Mouse (Mus musculus): ENCODE results near the gene Etl4. TPM values are rescaled to one million over a fixed set of nuclear protein-coding genes. Genes with fewer than 3 reads are reported as not detected.

The Etl4 gene
- polyA plus RNA-seq, 1 experiment from 2014 or later, result 5.9 TPM

DNA sequence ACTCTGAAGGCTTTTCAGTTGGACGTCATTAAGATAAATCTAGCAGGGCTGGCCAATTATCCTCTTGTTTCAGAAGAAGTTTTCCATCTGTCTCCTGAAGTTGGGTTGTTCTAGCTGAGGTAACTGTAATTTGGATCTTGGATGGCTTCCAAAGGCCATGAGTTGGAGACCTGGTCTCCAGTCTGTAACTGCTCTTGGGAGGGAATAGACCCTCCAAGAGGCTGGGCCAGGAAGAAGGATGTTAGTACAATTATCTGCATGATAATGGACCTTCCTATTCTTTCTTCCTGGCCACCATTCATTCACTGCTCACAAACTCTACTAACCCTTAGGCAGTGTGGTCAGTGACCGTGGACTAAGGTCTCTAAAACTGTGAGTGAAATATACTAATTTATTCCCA, 684.5 kb downstream of the Etl4 start:
- no peak overlapping the region for H3K27ac ChIP-seq
- 82% methylated on average over 2 of the region's 2 CpGs for WGBS (ENCODE audit: missing documents)
- no peaks in the 10 kb centered on the region for H3K36me3 ChIP-seq (ENCODE audit: inconsistent target)
- no peaks in the 10 kb centered on the region for H3K79me2 ChIP-seq (ENCODE audit: inconsistent target)
- no peak overlapping the region for H3K4me3 ChIP-seq (ENCODE audit: inconsistent target)

GRCm38 (mm10) chr2:20595000-20595399, 685.4 kb downstream of the Etl4 start:
- no peaks in the 10 kb centered on the region for H3K36me3 ChIP-seq (ENCODE audit: inconsistent target)
- no peak overlapping the region for H3K27ac ChIP-seq
- no peaks in the 10 kb centered on the region for H3K79me2 ChIP-seq (ENCODE audit: inconsistent target)
- H3K4me3 ChIP-seq (ENCODE audit: inconsistent target), result no peak overlapping the region
- WGBS (ENCODE audit: missing documents), result 80% methylated on average over 3 of the region's 3 CpGs

- H3K36me3 ChIP-seq (ENCODE audit: inconsistent target), result no peaks in the 10 kb centered on the region
- WGBS (ENCODE audit: missing documents), result 100% methylated on average over 3 of the region's 3 CpGs
- H3K4me3 ChIP-seq (ENCODE audit: inconsistent target), result no peak overlapping the region
- no peak overlapping the region for H3K27ac ChIP-seq
- no peaks in the 10 kb centered on the region for H3K79me2 ChIP-seq (ENCODE audit: inconsistent target)
These were observed 687.0 kb downstream of the Etl4 start for GRCm38 (mm10) chr2:20596558-20596957.

DNA sequence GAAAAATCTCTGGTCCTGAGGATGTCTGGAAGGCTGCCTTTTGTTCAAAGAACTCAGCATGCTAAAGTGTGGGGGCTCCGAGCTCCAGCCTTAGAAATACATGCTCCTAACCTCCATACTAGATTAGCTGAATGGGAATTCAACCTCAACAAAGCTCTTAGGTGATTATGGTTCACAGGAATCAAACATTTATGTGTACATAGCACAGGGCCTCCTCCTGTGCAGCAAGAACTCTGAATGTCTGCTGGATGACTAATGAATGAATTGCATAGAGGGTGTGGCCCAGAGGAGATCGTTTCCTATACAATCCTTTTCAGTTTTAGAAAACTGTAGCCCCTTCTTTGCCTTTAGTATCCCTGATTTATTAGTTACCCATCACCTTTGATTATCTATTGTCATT, 687.6 kb downstream of the Etl4 start:
- Histone ChIP-seq H3K36me3 (ENCODE audit: inconsistent target) (no peaks in the 10 kb centered on the region), H3K4me3 (ENCODE audit: inconsistent target) (no peak overlapping the region), H3K27ac (no peak overlapping the region), H3K79me2 (ENCODE audit: inconsistent target) (no peaks in the 10 kb centered on the region)
- 63% methylated on average over 2 of the region's 2 CpGs for WGBS (ENCODE audit: missing documents)

GRCm38 (mm10) chr2:20602656-20603055, 693.1 kb downstream of the Etl4 start:
- Histone ChIP-seq H3K79me2 (ENCODE audit: inconsistent target) (no peaks in the 10 kb centered on the region), H3K27ac (no peak overlapping the region), H3K36me3 (ENCODE audit: inconsistent target) (no peaks in the 10 kb centered on the region), H3K4me3 (ENCODE audit: inconsistent target) (no peak overlapping the region)
- WGBS (ENCODE audit: missing documents), result 61% methylated on average over 2 of the region's 2 CpGs

DNA sequence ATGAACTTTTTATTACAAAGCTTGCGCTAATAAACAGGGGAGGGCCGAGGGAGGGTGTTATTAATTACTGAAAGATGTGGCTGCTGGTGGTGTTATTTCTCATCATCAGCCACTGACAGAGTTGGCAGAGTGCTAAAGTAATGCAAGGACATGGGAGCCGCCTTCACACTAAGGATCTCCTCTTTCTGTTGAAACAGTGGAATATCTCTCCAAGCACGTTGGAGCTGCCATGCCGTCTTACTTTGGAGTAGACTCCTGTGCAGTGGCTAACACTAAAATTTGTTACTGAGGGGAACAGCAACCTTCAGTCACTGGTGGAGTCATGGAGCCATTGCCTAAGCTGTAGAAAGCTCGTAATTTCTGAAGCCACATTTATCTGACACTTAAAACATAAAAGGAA, 694.0 kb downstream of the Etl4 start:
- Histone ChIP-seq H3K36me3 (ENCODE audit: inconsistent target) (no peaks in the 10 kb centered on the region), H3K79me2 (ENCODE audit: inconsistent target) (no peaks in the 10 kb centered on the region), H3K27ac (no peak overlapping the region), H3K4me3 (ENCODE audit: inconsistent target) (no peak overlapping the region)
- 87% methylated on average over 6 of the region's 6 CpGs for whole genome bisulfite sequencing (ENCODE audit: missing documents)

GRCm38 (mm10) chr2:20603991-20604390, 694.4 kb downstream of the Etl4 start:
- WGBS (ENCODE audit: missing documents), result 92% methylated on average over 6 of the region's 6 CpGs
- Histone ChIP-seq H3K27ac (no peak overlapping the region), H3K4me3 (ENCODE audit: inconsistent target) (no peak overlapping the region), H3K36me3 (ENCODE audit: inconsistent target) (no peaks in the 10 kb centered on the region), H3K79me2 (ENCODE audit: inconsistent target) (no peaks in the 10 kb centered on the region)

DNA sequence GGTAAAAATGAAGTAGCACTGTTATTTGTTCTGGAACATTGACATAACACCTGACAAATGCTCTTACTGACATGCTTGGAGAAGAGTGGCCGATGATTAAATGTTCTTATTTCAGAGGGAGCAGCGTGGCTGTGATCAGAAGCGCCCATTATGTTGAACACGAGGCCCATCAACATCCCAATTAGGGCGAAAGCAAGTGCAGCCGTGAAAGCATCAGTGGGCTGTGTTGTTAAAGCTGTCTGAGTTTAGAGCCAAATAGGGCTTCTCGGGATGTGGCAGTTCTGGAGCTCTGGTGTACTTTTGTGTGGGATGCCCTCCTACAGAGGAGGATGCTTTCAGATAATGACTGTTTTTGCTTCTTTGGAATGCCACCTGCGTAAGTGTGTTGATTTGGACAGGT, 699.6 kb downstream of the Etl4 start:
- H3K79me2 ChIP-seq (ENCODE audit: inconsistent target), result no peaks in the 10 kb centered on the region
- WGBS (ENCODE audit: missing documents), result 94% methylated on average over 8 of the region's 8 CpGs
- H3K27ac ChIP-seq, result no peak overlapping the region
- H3K36me3 ChIP-seq (ENCODE audit: inconsistent target), result no peaks in the 10 kb centered on the region
- no peak overlapping the region for H3K4me3 ChIP-seq (ENCODE audit: inconsistent target)

DNA sequence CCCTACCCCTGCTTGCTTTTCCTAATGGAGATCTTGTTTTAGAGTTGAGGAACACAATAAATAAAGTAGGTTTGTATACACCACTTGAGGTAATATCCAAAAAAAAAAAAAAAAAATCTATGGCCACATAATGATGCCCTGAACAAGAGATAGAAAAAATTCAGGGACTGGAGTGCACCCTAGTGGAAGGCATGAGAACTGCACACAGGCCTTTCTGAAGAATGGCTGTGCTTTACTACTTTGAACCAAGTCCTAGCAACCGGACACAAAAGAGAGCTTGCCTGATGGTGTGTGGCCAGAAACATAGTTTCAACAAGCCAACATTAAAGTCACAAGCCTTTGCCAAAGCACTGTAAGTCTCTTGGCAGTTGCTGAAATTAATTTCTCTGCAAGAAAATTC, 706.4 kb downstream of the Etl4 start:
- Histone ChIP-seq H3K4me3 (ENCODE audit: inconsistent target) (no peak overlapping the region), H3K36me3 (ENCODE audit: inconsistent target) (no peaks in the 10 kb centered on the region), H3K79me2 (ENCODE audit: inconsistent target) (no peaks in the 10 kb centered on the region), H3K27ac (no peak overlapping the region)
- WGBS (ENCODE audit: missing documents), result 89% methylated on average over 1 of the region's 1 CpGs

DNA sequence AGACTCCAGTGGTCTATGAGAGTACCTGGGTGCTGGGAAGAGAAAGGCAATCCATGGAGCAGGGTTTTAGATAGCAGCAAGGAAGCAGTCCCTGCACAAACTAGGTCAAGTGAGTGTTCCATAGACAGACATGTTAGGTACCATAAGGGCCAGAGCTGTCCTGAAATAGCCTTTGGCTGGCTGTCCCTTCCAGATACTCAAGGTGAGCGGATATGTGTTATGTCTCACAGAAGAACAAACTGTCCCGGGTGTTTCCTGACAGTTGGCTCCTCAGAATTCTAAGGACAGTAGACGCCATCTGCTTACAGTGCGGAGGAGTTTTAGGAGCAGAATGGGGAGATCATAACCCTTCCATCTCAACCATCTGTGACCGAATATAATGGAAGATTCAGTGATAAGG, 708.8 kb downstream of the Etl4 start:
- 95% methylated on average over 5 of the region's 5 CpGs for whole genome bisulfite sequencing (ENCODE audit: missing documents)
- Histone ChIP-seq H3K79me2 (ENCODE audit: inconsistent target) (no peaks in the 10 kb centered on the region), H3K4me3 (ENCODE audit: inconsistent target) (no peak overlapping the region), H3K36me3 (ENCODE audit: inconsistent target) (no peaks in the 10 kb centered on the region), H3K27ac (no peak overlapping the region)

DNA sequence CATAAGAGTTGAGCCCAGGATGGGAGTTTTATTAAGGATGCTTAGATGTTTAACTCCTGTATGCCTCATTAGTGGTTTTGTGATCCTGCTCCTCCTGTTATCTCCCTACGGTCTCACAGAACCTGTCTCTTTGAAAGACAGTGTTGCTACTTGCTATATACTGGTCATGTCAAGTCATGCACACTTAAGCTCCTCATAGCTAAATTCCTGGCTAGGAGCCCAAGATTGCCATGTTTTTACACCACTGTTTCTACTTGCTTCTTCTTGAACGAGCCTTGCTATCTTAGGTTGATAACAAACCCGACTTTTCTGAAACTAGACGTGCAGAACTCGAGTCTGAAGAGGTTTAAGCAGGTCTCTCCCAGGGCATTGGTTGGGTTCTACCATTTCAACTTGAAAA, 710.3 kb downstream of the Etl4 start:
- Histone ChIP-seq H3K4me3 (ENCODE audit: inconsistent target) (no peak overlapping the region), H3K27ac (no peak overlapping the region), H3K79me2 (ENCODE audit: inconsistent target) (no peaks in the 10 kb centered on the region), H3K36me3 (ENCODE audit: inconsistent target) (no peaks in the 10 kb centered on the region)
- WGBS (ENCODE audit: missing documents), result 83% methylated on average over 5 of the region's 5 CpGs

- WGBS (ENCODE audit: missing documents), result 95% methylated on average over 8 of the region's 8 CpGs
- H3K27ac ChIP-seq, result no peak overlapping the region
- no peaks in the 10 kb centered on the region for H3K79me2 ChIP-seq (ENCODE audit: inconsistent target)
- no peak overlapping the region for H3K4me3 ChIP-seq (ENCODE audit: inconsistent target)
- H3K36me3 ChIP-seq (ENCODE audit: inconsistent target), result no peaks in the 10 kb centered on the region
These were observed 719.7 kb downstream of the Etl4 start for GRCm38 (mm10) chr2:20629156-20629712.

GRCm38 (mm10) chr2:20638604-20639003, 729.0 kb downstream of the Etl4 start:
- Histone ChIP-seq H3K79me2 (ENCODE audit: inconsistent target) (no peaks in the 10 kb centered on the region), H3K36me3 (ENCODE audit: inconsistent target) (no peaks in the 10 kb centered on the region), H3K27ac (no peak overlapping the region), H3K4me3 (ENCODE audit: inconsistent target) (no peak overlapping the region)
- 72% methylated on average over 3 of the region's 3 CpGs for WGBS (ENCODE audit: missing documents)

DNA sequence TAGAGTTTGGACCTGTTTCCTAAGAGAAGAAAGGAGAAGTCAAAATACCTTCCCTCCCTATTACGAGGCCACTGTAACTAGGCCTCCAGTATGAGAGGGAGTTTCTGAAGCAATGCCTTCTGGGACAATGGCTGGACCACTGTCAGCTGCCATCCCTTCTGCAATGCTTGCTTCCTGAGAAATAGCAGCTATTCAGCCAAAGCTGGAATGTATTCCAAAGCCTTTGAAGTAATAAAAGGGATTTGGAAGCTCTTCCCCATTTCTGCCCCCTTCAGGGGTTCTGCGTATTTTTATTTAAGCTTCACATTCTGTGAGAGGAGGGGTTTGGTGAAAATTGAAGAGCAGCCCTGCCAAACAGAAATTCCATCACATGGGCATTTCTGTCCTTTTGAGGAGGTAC, 730.1 kb downstream of the Etl4 start:
- 80% methylated on average over 2 of the region's 2 CpGs for WGBS (ENCODE audit: missing documents)
- Histone ChIP-seq H3K27ac (no peak overlapping the region), H3K4me3 (ENCODE audit: inconsistent target) (no peak overlapping the region), H3K36me3 (ENCODE audit: inconsistent target) (no peaks in the 10 kb centered on the region), H3K79me2 (ENCODE audit: inconsistent target) (no peaks in the 10 kb centered on the region)

GRCm38 (mm10) chr2:20642818-20643217, 733.2 kb downstream of the Etl4 start:
- Histone ChIP-seq H3K36me3 (ENCODE audit: inconsistent target) (no peaks in the 10 kb centered on the region), H3K79me2 (ENCODE audit: inconsistent target) (no peaks in the 10 kb centered on the region), H3K4me3 (ENCODE audit: inconsistent target) (no peak overlapping the region), H3K27ac (no peak overlapping the region)
- 84% methylated on average over 9 of the region's 9 CpGs for WGBS (ENCODE audit: missing documents)

- Histone ChIP-seq H3K79me2 (ENCODE audit: inconsistent target) (no peaks in the 10 kb centered on the region), H3K4me3 (ENCODE audit: inconsistent target) (no peak overlapping the region), H3K36me3 (ENCODE audit: inconsistent target) (no peaks in the 10 kb centered on the region), H3K27ac (no peak overlapping the region)
- WGBS (ENCODE audit: missing documents), result 14% methylated on average over 4 of the region's 4 CpGs
These were observed 740.2 kb downstream of the Etl4 start for GRCm38 (mm10) chr2:20649817-20650216.
